Mouse (Mus musculus): Measurements from ENCODE around the gene Smarca2. TPM values are rescaled to one million over a fixed set of nuclear protein-coding genes. Genes with fewer than 3 reads are reported as not detected.
A peak's percentile ranks its signal among the peaks of the same experiment; 100 is the strongest.

The Smarca2 gene
- polyA plus RNA-seq, 1 experiment from 2014 or later: 158 TPM

DNA sequence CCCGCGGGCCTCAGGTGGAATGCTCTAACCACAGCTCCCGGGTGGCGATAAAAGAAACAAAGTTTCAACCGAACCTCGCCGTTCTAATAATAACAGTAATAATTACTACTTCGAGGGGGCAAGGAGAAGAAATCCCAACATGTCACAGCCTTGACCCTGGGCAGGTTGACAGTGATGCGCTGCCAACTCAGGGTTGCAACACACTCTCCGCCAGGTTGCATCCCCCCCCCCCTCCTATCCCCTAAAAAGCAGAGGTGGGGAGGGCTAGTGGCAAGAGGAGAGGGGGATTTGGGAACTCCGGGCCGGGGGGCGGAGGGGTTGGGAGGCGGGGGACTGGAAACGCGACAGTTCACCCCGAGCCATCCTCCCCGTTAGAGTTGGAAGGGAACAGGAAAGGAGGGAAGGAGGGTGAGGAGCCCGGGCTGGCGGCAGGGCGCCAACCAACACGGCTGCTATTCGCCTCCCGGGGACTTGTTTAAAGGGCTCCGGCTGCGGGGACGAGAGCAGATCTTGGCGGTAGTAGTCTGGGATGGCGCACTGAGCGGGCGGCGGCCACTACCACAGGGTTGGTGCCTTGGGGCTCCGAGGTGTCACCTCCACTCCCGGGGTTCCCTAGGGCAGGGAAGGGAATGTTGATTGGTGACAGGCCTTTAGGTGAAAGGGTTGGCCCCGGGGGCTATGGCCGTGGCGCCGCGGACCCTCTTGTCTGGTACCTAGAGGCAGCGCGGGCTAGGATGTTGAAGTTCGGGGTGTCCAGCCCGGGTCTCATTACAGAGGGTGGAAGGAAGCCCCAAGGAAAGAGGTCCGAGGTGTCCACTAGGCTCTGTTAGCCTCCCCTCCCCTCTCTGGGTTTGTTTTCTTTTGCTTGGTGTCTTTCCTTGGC is 829 bp downstream of the Smarca2 start:
- ATAC-seq (replicated peaks): no peak; the same call in 1 of the 2 replicates
- H3K4me2 ChIP-seq: peak overlapping the region; percentile 100
- H3K9ac ChIP-seq: peak overlapping the region; percentile 65
- no peaks in the 10 kb centered on the region for H3K36me3 ChIP-seq (replicated peaks)
- peak overlapping the region; percentile 92 for H3K27ac ChIP-seq
- H3K27me3 ChIP-seq (replicated peaks): 0 out of 2 replicates have a peak, but pooled peaks cover 3% of the 10 kb centered on the region
- peak overlapping the region; percentile 94 for H3K4me3 ChIP-seq
- peaks cover 24% of the 10 kb centered on the region for H3K4me1 ChIP-seq
- no peaks in the 10 kb centered on the region for H3K9me3 ChIP-seq
- 0% methylated on average over 43 of the region's 44 CpGs for WGBS

DNA sequence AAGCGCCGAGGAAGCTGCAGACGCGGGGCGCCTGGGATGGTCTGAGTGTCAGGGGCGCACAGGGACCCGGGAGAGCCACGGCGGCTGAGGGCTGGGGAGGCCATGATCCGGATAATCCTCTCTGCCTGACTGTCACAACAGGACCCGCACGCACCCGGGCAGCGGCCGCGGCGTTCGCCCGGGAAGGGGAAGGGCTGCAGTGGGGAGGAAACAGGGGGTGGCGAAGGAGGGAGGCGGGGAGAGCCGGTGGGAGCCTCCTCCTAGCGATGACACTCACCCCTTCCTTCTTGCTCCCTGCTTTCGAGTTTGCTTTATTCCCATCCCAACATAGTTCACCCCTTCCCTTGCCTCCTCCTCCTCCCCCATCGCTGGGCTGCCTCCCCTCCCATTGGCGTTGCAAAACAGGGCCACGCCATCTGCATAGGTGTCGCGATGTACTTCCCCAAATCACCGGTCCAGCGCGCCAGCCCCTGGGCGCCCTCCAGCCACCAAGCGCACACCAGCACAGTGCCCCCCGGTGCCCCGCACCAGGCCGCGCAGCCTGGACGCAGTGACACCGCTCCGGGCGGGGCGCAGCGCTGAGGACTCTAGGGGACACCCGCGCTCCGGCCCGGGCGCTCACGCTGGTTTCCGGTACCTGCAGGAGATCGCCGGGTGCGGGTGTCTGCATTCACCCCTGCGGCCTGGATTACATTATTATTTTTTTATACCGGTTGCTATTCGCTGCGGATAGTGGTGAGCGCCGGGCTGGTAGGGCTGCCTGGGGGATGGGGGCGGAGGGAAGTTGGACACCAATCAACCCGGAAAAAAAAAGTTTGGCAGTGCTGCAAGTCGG is 1.7 kb downstream of the Smarca2 start:
- H3K9ac ChIP-seq: peak overlapping the region; percentile 65
- peak; percentile 25; the same call in 1 of the 2 replicates for ATAC-seq (replicated peaks)
- H3K4me1 ChIP-seq: peaks cover 24% of the 10 kb centered on the region
- 0 out of 2 replicates have a peak, but pooled peaks cover 3% of the 10 kb centered on the region for H3K27me3 ChIP-seq (replicated peaks)
- under 1% methylated on average over 60 of the region's 63 CpGs for WGBS
- H3K4me3 ChIP-seq: peak overlapping the region; percentile 94
- peak overlapping the region; percentile 92 for H3K27ac ChIP-seq
- H3K36me3 ChIP-seq (replicated peaks): no peaks in the 10 kb centered on the region
- H3K9me3 ChIP-seq: no peaks in the 10 kb centered on the region
- H3K4me2 ChIP-seq: peak overlapping the region; percentile 100

DNA sequence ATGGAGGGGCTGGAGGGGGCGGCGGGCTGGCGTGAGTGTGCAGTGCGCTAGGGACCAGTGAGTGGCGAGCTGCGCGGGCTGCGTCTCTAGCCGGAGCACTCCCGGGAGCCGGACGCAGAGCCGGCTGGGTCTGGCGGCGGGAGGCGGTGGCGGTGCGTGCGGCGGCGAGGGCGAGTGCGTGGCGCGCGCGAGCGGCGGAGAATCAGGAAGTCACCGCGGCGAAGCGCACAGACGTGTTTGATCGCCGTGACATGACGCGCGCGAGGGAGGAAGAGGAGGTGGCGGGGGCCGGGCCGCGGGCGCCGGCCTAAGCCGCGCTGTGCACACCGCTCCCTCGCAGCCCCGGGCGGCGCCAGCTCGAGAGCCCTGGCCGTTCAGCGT is 2.3 kb downstream of the Smarca2 start:
- WGBS: 0% methylated on average over 36 of the region's 56 CpGs
- peak; percentile 16 for ATAC-seq (replicated peaks)
- Histone ChIP-seq H3K4me1 (peaks cover 24% of the 10 kb centered on the region), H3K9me3 (no peaks in the 10 kb centered on the region), H3K27ac (peak overlapping the region; percentile 92), H3K9ac (peak overlapping the region; percentile 65), H3K27me3 (replicated peaks) (0 out of 2 replicates have a peak, but pooled peaks cover 3% of the 10 kb centered on the region), H3K4me3 (peak overlapping the region; percentile 94), H3K36me3 (replicated peaks) (no peaks in the 10 kb centered on the region), H3K4me2 (peak overlapping the region; percentile 100)

DNA sequence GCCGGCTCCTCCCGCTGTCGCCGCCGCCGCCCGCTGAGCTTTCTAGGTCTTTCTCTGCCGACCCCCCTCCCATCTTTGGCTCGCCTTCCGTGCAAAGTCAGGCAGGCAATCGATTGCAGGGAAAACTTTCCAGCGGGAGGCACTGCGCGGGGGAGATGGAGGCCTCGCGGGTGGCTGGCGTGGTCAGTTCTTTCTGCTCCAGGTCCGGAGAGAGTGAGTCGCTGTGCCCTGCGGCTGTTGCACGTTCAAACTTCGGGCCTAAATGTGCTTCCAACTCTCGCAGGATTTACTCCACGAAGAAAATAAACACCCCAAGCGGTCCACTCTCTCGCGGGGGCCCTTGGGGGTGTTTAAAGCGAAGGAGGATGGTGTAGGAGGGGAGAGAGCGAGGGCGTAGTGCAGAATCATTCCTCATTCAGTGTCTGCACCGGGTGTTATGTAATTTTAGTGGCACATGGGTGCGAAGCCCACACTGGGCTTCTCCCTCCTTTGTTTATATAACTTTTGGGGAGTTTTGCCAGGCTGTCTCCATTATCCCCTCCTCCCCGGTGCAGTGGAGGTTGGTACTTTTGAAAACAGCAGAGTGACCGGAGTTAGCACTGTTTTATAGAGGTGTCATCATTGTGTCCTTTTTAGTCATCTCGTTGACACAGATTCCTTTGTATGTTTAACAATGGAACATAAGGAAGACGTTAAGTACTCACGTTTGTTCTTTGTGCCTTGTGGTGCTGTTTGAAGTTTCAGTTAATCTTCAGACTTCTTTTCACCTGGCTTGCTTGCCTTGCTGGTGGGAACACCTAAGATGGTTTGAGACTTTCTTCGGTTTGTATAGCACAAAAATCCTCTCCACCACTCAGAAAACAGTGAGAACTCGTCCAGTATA is 2.9 kb downstream of the Smarca2 start:
- ATAC-seq (replicated peaks): no peak

DNA sequence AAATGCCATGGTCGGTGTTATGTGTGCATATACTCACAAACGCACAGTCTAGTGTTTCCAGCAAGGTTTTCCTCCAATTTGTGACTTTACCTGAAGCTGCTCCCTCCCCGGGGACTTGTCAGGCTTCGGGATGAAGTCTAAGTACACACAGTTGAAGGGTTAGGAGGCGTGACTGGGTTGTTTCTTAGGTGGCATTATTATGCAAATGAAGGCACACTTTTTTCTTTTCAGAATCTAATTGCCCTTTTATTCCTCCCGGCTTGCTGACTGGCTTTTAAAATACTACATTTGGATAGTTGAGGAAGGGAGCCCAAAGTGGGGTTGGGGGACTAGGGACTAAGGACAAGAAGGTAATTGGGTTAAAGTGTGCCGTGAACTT is 3.6 kb downstream of the Smarca2 start:
- Histone ChIP-seq H3K4me2 (peak overlapping the region; percentile 100), H3K27me3 (replicated peaks) (0 out of 2 replicates have a peak, but pooled peaks cover 3% of the 10 kb centered on the region), H3K9me3 (no peaks in the 10 kb centered on the region), H3K27ac (no peak overlapping the region), H3K4me3 (peak overlapping the region; percentile 94), H3K9ac (no peak overlapping the region), H3K36me3 (replicated peaks) (no peaks in the 10 kb centered on the region), H3K4me1 (peaks cover 24% of the 10 kb centered on the region)
- no peak for ATAC-seq (replicated peaks)
- 2% methylated on average over 7 of the region's 7 CpGs for WGBS

More for the DNA sequence above, 2.9 kb downstream of the Smarca2 start:
- H3K9ac ChIP-seq: peak overlapping the region; percentile 65
- H3K9me3 ChIP-seq: no peaks in the 10 kb centered on the region
- H3K36me3 ChIP-seq (replicated peaks): no peaks in the 10 kb centered on the region
- H3K27ac ChIP-seq: peak overlapping the region; percentile 92
- WGBS: under 1% methylated on average over 39 of the region's 39 CpGs
- H3K4me3 ChIP-seq: peak overlapping the region; percentile 94
- H3K4me1 ChIP-seq: peaks cover 24% of the 10 kb centered on the region
- H3K27me3 ChIP-seq (replicated peaks): 0 out of 2 replicates have a peak, but pooled peaks cover 3% of the 10 kb centered on the region
- H3K4me2 ChIP-seq: peak overlapping the region; percentile 100

DNA sequence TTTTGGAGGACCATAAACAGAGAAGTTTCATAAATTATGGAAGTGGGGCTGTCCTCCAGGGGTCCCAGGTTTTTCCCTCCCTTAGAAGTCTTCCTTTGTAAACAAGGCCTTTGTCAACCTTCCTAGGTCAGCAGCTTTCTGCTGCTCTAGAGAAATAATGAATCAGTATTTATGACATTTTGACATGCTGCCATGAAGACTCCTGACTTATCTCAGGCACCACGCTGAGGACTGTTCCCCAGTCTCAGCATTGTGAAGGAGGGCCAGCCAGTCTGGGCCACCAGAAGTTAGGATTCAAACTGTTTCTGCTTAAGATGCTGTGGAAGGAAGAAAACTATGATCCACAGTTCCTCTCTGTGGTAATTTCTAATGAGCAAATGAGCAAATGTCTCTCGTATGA is 4.8 kb downstream of the Smarca2 start:
- no peak for ATAC-seq (replicated peaks)
- Histone ChIP-seq H3K27ac (no peak overlapping the region), H3K4me2 (no peak overlapping the region; the same call in 1 of the 2 replicates), H3K9ac (no peak overlapping the region), H3K36me3 (replicated peaks) (no peaks in the 10 kb centered on the region), H3K27me3 (replicated peaks) (0 out of 2 replicates have a peak, but pooled peaks cover 3% of the 10 kb centered on the region), H3K4me1 (peaks cover 20% of the 10 kb centered on the region), H3K9me3 (no peaks in the 10 kb centered on the region), H3K4me3 (no peak overlapping the region)
- 37% methylated on average over 2 of the region's 2 CpGs for WGBS

DNA sequence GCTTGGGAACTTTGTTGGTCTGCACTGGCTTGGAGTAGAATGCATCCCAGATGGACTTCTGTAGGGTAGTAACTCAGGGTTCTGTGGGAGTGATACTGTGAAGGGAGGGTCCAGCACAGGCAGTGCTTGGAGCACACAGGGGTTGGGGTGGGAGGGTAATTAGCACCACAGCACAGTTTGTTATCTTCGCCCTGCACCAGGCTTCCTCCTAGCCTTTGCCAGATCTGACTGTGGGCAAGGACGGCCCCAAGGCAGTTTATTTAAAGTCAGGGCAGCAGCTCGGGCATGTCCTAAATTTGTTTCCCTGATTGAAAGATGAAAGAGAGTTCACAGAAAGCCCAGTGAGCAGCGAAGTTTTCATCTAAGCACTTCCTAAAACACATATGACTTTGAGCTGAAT is 8.1 kb downstream of the Smarca2 start:
- H3K36me3 ChIP-seq (replicated peaks): no peaks in the 10 kb centered on the region
- WGBS: 72% methylated on average over 4 of the region's 4 CpGs
- 0 out of 2 replicates have a peak, but pooled peaks cover 3% of the 10 kb centered on the region for H3K27me3 ChIP-seq (replicated peaks)
- H3K4me3 ChIP-seq: no peak overlapping the region
- peaks cover 6% of the 10 kb centered on the region for H3K4me1 ChIP-seq
- H3K9me3 ChIP-seq: no peaks in the 10 kb centered on the region
- H3K4me2 ChIP-seq: no peak overlapping the region
- H3K27ac ChIP-seq: no peak overlapping the region
- no peak overlapping the region for H3K9ac ChIP-seq
- no peak for ATAC-seq (replicated peaks)

DNA sequence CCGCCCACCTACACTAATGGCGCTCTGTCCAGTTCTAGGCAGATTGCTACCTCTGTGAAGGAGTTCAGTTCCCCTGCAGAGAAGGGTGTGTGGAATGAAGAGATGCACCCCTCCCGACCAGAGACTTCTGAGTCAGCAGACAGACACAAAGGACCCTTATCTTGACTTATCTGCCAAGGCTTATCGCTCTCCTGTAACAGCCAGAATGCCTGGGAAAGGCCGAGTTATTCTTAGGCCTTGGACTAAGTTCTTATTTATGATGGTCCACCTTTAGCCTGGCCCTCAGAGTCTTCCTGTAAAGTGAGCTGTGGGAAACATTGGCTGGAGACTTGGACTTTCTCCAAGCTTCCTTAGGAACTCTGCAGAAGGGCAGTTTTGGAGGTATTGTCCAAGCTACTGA is 8.8 kb downstream of the Smarca2 start:
- Histone ChIP-seq H3K27me3 (replicated peaks) (0 out of 2 replicates have a peak, but pooled peaks cover 3% of the 10 kb centered on the region), H3K4me2 (no peak overlapping the region)
- WGBS: 80% methylated on average over 5 of the region's 5 CpGs

DNA sequence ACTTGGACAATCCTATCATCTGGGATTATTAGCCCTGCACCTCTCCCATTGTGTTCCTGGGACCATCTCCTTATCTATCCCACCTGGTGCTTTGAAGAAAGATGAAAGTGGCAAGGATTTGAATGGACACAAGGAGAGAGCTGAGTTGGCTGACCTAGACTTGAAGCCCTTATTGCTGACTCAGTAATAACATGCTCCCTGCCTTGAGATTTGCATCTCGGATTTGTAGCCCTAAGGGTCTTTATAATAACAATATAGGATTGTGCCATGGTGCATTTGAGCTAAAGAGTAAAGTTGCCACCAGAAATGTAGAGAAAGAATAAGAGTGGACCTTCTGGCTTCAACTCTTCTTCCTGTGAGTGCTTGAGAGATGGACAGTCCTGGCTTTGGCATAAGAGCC is 11.4 kb downstream of the Smarca2 start:
- Histone ChIP-seq H3K4me3 (no peak overlapping the region), H3K4me2 (no peak overlapping the region), H3K36me3 (replicated peaks) (no peaks in the 10 kb centered on the region; the same call in 1 of the 2 replicates), H3K9ac (no peak overlapping the region), H3K4me1 (no peaks in the 10 kb centered on the region), H3K27me3 (replicated peaks) (no peaks in the 10 kb centered on the region), H3K9me3 (no peaks in the 10 kb centered on the region), H3K27ac (no peak overlapping the region)
- no peak for ATAC-seq (replicated peaks)
- 48% methylated on average over 1 of the region's 1 CpGs for WGBS

More for the DNA sequence above, 8.8 kb downstream of the Smarca2 start:
- H3K9ac ChIP-seq: no peak overlapping the region
- no peak overlapping the region for H3K27ac ChIP-seq
- no peak overlapping the region for H3K4me3 ChIP-seq
- no peaks in the 10 kb centered on the region for H3K36me3 ChIP-seq (replicated peaks)
- no peaks in the 10 kb centered on the region for H3K9me3 ChIP-seq
- ATAC-seq (replicated peaks): no peak
- no peaks in the 10 kb centered on the region; the same call in none of the 2 replicates for H3K4me1 ChIP-seq

DNA sequence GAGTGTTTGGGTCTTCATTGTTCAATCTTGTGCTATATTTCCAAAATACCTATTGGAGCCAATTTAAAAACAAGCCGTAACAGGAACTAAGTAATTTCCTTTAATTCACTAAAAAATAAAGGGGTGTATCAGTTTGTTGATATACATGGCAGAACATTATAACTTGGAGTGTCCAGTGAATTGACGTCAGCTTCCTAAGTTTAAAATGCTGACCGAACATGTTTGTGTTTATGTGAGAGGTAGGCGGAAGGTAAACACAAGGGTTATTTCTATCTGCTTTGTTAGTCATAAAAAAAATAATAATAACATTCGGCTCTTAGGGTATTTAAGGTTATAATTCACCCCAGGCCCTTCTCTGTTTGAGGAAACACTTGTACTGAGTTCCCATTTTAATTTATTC is 12.4 kb downstream of the Smarca2 start:
- Histone ChIP-seq H3K36me3 (replicated peaks) (no peaks in the 10 kb centered on the region; the same call in 1 of the 2 replicates), H3K27me3 (replicated peaks) (no peaks in the 10 kb centered on the region), H3K9ac (no peak overlapping the region), H3K9me3 (no peaks in the 10 kb centered on the region), H3K27ac (no peak overlapping the region), H3K4me3 (no peak overlapping the region), H3K4me2 (no peak overlapping the region), H3K4me1 (no peaks in the 10 kb centered on the region)
- ATAC-seq (replicated peaks): no peak
- WGBS: 91% methylated on average over 5 of the region's 5 CpGs

DNA sequence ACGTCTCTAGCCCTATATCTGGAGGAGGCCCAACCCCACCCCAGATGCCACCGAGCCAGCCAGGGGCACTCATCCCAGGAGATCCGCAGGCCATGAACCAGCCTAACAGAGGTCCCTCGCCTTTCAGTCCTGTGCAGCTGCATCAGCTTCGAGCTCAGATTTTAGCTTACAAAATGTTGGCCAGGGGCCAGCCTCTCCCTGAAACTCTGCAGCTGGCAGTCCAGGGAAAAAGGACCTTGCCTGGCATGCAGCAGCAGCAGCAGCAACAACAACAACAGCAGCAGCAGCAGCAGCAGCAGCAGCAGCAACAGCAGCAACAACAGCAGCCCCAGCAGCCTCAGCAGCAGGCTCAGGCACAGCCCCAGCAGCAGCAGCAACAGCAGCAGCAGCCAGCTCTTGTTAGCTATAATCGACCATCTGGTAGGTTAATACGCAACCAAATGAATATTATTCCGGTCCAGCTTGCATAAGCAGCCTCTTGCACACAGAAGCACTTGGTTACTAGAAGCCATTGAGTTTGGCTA is 25.9 kb downstream of the Smarca2 start:
- Histone ChIP-seq H3K9me3 (no peaks in the 10 kb centered on the region), H3K27me3 (replicated peaks) (no peaks in the 10 kb centered on the region), H3K4me2 (no peak overlapping the region), H3K27ac (peak overlapping the region; percentile 34; the same call in 1 of the 2 replicates), H3K36me3 (replicated peaks) (no peaks in the 10 kb centered on the region), H3K4me3 (no peak overlapping the region), H3K4me1 (peaks cover 8% of the 10 kb centered on the region; the same call in 1 of the 2 replicates), H3K9ac (no peak overlapping the region)
- 41% methylated on average over 8 of the region's 8 CpGs for WGBS
- peak; percentile 50; the same call in 1 of the 2 replicates for ATAC-seq (replicated peaks)

Measured in midbrain, embryonic 15.5 days (tissue).